Mouse (Mus musculus): ENCODE results near the gene Aff3. TPM values are rescaled to one million over a fixed set of nuclear protein-coding genes. Genes with fewer than 3 reads are reported as not detected.
A peak's percentile ranks its signal among the peaks of the same experiment; 100 is the strongest.

Gene Aff3
- total and polyA plus RNA-seq, 3 experiments = 1.4 to 3.1 (median 2.4) TPM

DNA sequence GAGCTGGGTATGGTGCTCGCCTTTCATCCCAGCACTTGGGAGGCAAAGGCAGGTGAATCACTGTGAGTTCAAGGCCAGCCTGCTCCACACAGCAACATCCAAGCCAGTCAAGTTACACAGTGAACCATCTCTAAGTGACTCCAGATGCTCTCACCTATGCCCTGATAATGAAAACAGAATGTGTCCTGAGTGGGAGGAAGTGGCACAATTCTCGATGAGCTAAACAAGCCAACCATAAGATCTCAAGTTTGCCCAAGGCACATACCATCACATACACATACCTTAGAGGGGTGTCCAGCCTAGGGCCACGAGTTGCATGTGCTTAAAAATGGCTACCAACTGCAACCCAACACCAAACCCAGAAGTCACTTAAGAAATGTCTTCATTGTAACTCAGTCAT lies 414.5 kb downstream of the Aff3 start:
- H3K36me3 ChIP-seq (ENCODE audit: control insufficient read depth, insufficient read depth, low read length) = no peaks in the 10 kb centered on the region
- H3K4me1 ChIP-seq (ENCODE audit: control insufficient read depth, insufficient read depth, low read length) = no peaks in the 10 kb centered on the region
- no peaks in the 10 kb centered on the region for H3K79me2 ChIP-seq (replicated peaks; ENCODE audit: control insufficient read depth, insufficient read depth, low read length)
- intact Hi-C loops (cut with DNase I) = no loop called here
- no peak overlapping the region for H3K4me3 ChIP-seq
- H3K9ac ChIP-seq (ENCODE audit: low read depth, low read length) = no peak overlapping the region
- DNase-seq = no peak
- no peak overlapping the region for H3K27ac ChIP-seq
- no peaks in the 10 kb centered on the region for H3K27me3 ChIP-seq (ENCODE audit: control insufficient read depth, insufficient read depth, low read length)
- 88% methylated on average over 3 of the region's 3 CpGs for WGBS
- TF ChIP-seq EP300 (IDR thresholded peaks at IDR 0.05; ENCODE audit: insufficient read depth, low read depth, low read length) (no peak), POLR2A (IDR thresholded peaks at IDR 0.05; ENCODE audit: insufficient read depth, low read depth, low read length) (no peak), CTCF (IDR thresholded peaks at IDR 0.05) (no peak)

DNA sequence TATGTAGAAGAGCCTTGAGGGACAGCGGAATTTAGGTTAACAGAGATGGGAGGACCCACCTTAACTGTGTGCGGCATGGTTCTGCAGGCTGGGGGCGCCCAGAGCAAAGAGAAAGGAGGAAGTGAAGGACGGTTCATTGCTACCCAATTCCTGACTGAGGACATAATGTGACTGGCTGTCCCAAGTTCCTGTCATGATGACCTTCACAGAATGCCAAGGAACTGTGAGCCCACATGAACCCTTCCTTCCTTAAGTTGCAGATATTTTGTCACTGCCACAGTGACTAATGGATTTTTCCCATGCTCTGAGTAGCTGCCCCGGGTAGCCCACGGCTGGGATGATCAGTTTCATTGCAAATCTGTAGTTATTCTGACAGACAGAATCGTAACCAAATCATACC lies 415.2 kb downstream of the Aff3 start:
- no peaks in the 10 kb centered on the region for H3K36me3 ChIP-seq (ENCODE audit: control insufficient read depth, insufficient read depth, low read length)
- intact Hi-C loops (cut with DNase I) = no loop called here
- H3K79me2 ChIP-seq (replicated peaks; ENCODE audit: control insufficient read depth, insufficient read depth, low read length) = no peaks in the 10 kb centered on the region
- 81% methylated on average over 7 of the region's 7 CpGs for WGBS
- H3K4me3 ChIP-seq = no peak overlapping the region
- DNase-seq = no peak
- H3K9ac ChIP-seq (ENCODE audit: low read depth, low read length) = no peak overlapping the region
- H3K27ac ChIP-seq = no peak overlapping the region
- H3K27me3 ChIP-seq (ENCODE audit: control insufficient read depth, insufficient read depth, low read length) = no peaks in the 10 kb centered on the region
- TF ChIP-seq POLR2A (IDR thresholded peaks at IDR 0.05; ENCODE audit: insufficient read depth, low read depth, low read length) (no peak), CTCF (IDR thresholded peaks at IDR 0.05) (no peak), EP300 (IDR thresholded peaks at IDR 0.05; ENCODE audit: insufficient read depth, low read depth, low read length) (no peak)
- H3K4me1 ChIP-seq (ENCODE audit: control insufficient read depth, insufficient read depth, low read length) = no peaks in the 10 kb centered on the region

DNA sequence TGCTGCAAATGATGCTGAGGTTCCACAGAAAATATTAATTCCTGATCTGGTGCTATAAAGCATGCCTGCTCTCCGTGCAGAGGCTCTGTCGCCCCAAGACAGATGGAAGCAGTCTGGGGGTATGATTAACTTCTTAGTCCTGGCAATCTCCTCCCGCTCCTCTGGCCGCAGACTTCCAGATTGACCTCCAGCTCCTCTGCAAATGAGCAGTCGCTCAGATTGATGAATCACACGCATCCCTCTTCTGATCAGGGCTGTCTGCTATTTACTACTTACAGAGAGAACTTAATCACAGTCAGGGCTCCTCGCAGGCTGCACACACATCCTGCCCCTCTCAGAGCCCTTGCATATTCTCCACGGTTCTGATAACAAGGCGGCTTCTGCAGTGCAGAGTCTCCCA lies 416.7 kb downstream of the Aff3 start:
- TF ChIP-seq EP300 (IDR thresholded peaks at IDR 0.05; ENCODE audit: insufficient read depth, low read depth, low read length) = no peak
- TF ChIP-seq POLR2A (IDR thresholded peaks at IDR 0.05; ENCODE audit: insufficient read depth, low read depth, low read length) = no peak
- no peak for TF ChIP-seq CTCF (IDR thresholded peaks at IDR 0.05)
- intact Hi-C loops (cut with DNase I) = no loop called here
- Histone ChIP-seq H3K27me3 (ENCODE audit: control insufficient read depth, insufficient read depth, low read length) (no peaks in the 10 kb centered on the region), H3K4me1 (ENCODE audit: control insufficient read depth, insufficient read depth, low read length) (no peaks in the 10 kb centered on the region), H3K36me3 (ENCODE audit: control insufficient read depth, insufficient read depth, low read length) (no peaks in the 10 kb centered on the region), H3K27ac (no peak overlapping the region), H3K9ac (ENCODE audit: low read depth, low read length) (no peak overlapping the region), H3K4me3 (no peak overlapping the region), H3K79me2 (replicated peaks; ENCODE audit: control insufficient read depth, insufficient read depth, low read length) (no peaks in the 10 kb centered on the region)
- no peak for DNase-seq
- WGBS = 38% methylated on average over 9 of the region's 9 CpGs

DNA sequence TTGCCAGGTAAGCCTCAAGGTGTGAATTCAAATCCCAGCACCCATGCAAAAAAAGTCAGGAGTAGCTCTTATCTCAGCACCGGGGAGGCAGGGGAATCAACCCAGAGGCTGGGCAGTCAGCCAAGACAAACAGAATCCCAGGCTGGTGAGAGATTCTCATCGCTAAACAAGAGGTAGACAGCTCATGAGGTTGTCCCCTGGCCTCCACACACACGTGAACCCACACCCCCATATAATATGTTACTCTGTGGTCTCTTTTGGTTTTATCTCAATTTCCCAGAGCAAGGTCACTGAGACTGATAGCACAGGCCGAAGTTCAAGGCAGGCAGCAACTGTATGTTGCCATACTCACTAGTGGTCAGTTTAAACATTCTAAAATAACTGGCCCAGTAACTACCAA lies 422.2 kb downstream of the Aff3 start:
- H3K79me2 ChIP-seq (replicated peaks; ENCODE audit: control insufficient read depth, insufficient read depth, low read length) = no peaks in the 10 kb centered on the region
- H3K27me3 ChIP-seq (ENCODE audit: control insufficient read depth, insufficient read depth, low read length) = no peaks in the 10 kb centered on the region
- no peaks in the 10 kb centered on the region for H3K36me3 ChIP-seq (ENCODE audit: control insufficient read depth, insufficient read depth, low read length)
- peaks cover 10% of the 10 kb centered on the region for H3K4me1 ChIP-seq (ENCODE audit: control insufficient read depth, insufficient read depth, low read length)
- no peak for TF ChIP-seq CTCF (IDR thresholded peaks at IDR 0.05)
- no peak for TF ChIP-seq POLR2A (IDR thresholded peaks at IDR 0.05; ENCODE audit: insufficient read depth, low read depth, low read length)
- TF ChIP-seq EP300 (IDR thresholded peaks at IDR 0.05; ENCODE audit: insufficient read depth, low read depth, low read length) = no peak
- H3K9ac ChIP-seq (ENCODE audit: low read depth, low read length) = no peak overlapping the region
- intact Hi-C loops (cut with DNase I) = loop anchor here (5.0 kb wide), 1 partner anchor 40 kb away; no protein-coding TSS in a partner anchor
- no peak overlapping the region for H3K4me3 ChIP-seq
- 19% methylated on average over 4 of the region's 4 CpGs for WGBS
- no peak for DNase-seq
- no peak overlapping the region; the same call in 1 of the 2 replicates for H3K27ac ChIP-seq

DNA sequence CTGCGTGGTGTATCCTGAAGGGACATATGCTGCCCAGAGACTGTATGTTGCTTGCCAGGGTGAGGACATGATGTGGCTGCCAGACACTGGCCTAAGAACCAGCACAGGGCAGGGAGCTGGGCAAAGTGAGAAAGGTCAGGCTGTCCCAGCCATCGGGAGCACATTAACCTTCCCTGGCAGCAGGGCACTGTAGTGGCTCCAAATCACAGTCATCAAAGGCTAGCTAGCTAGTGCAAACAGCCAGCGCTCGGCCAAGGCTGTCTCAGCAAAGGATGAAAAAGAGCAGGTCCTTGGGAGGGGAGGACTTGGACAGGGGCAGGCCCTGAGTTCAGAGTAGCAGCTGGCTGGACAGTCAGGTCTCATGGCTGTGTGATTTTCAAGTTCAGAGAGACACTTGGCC lies 423.0 kb downstream of the Aff3 start:
- H3K27me3 ChIP-seq (ENCODE audit: control insufficient read depth, insufficient read depth, low read length) = no peaks in the 10 kb centered on the region
- no peak overlapping the region for H3K4me3 ChIP-seq
- no peaks in the 10 kb centered on the region for H3K79me2 ChIP-seq (replicated peaks; ENCODE audit: control insufficient read depth, insufficient read depth, low read length)
- H3K27ac ChIP-seq = peak overlapping the region; percentile 55
- no peak overlapping the region for H3K9ac ChIP-seq (ENCODE audit: low read depth, low read length)
- intact Hi-C loops (cut with DNase I) = loop anchor here (5.0 kb wide), 1 partner anchor 40 kb away; no protein-coding TSS in a partner anchor
- WGBS = 33% methylated on average over 4 of the region's 4 CpGs
- H3K36me3 ChIP-seq (ENCODE audit: control insufficient read depth, insufficient read depth, low read length) = no peaks in the 10 kb centered on the region
- TF ChIP-seq EP300 (IDR thresholded peaks at IDR 0.05; ENCODE audit: insufficient read depth, low read depth, low read length) = peak; percentile 25; the same call in 1 of the 2 replicates
- TF ChIP-seq POLR2A (IDR thresholded peaks at IDR 0.05; ENCODE audit: insufficient read depth, low read depth, low read length) = no peak
- DNase-seq = peak; percentile 59 to 79
- peaks cover 10% of the 10 kb centered on the region for H3K4me1 ChIP-seq (ENCODE audit: control insufficient read depth, insufficient read depth, low read length)

DNA sequence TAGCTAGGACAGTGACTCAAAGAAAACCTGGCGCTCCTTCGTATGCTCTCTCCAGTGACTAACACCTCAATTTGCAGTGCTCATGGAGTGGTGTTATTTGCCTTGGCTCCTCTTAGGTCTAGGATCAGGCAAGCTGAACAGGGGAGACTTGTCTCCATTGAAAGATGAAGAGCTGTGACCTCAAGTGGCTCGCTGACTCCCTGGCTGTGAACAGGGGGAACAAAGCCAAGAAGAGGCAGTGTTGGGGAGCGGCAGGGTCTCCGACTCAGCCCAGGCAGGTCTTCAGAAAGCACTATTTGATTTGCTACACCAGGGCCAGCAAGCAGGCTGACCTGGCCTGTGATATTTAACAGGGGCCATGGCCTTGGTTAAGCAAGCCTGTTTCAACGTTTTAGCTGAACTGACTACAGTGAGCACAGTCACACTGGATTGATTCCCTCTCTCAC lies 423.5 kb downstream of the Aff3 start:
- no peak overlapping the region for H3K4me3 ChIP-seq
- peak in 1 of 2 experiments; percentile 43 for DNase-seq
- peak overlapping the region; percentile 55 for H3K27ac ChIP-seq
- TF ChIP-seq POLR2A (IDR thresholded peaks at IDR 0.05; ENCODE audit: insufficient read depth, low read depth, low read length) (no peak), EP300 (IDR thresholded peaks at IDR 0.05; ENCODE audit: insufficient read depth, low read depth, low read length) (no peak)
- H3K4me1 ChIP-seq (ENCODE audit: control insufficient read depth, insufficient read depth, low read length) = peaks cover 10% of the 10 kb centered on the region
- intact Hi-C loops (cut with DNase I) = loop anchor here (5.0 kb wide), 1 partner anchor 39 kb away; no protein-coding TSS in a partner anchor
- no peaks in the 10 kb centered on the region for H3K79me2 ChIP-seq (replicated peaks; ENCODE audit: control insufficient read depth, insufficient read depth, low read length)
- H3K36me3 ChIP-seq (ENCODE audit: control insufficient read depth, insufficient read depth, low read length) = no peaks in the 10 kb centered on the region
- WGBS = 64% methylated on average over 6 of the region's 6 CpGs
- H3K9ac ChIP-seq (ENCODE audit: low read depth, low read length) = no peak overlapping the region
- no peaks in the 10 kb centered on the region for H3K27me3 ChIP-seq (ENCODE audit: control insufficient read depth, insufficient read depth, low read length)
